Mouse (Mus musculus) heart, postnatal 0 days (tissue): ENCODE measurements around the gene St6galnac3. TPM values are rescaled to one million over a fixed set of nuclear protein-coding genes. Genes with fewer than 3 reads are reported as not detected.

ENCODE experiments used
- ATAC-seq: fragments of 200-750 bp; cut with Nextera tagmentation; 2 replicates; pipeline ENCODE4 v1.8.0; 2017; ENCODE audit warnings: low read depth, moderate number of reproducible peaks, moderate library complexity; ENCODE audit not compliant: insufficient read depth
- DNase-seq: peaks from one replicate; pipeline ENCODE4 v3.0.0-alpha.2; 2016; ENCODE audit warnings: low spot score
- H3K27ac ChIP-seq: fragments of 300-500 bp; sonication (generic); 2 replicates; pipeline ENCODE4 v1.5.1; 2014; ENCODE audit warnings: low read depth, mild to moderate bottlenecking
- H3K27me3 ChIP-seq: fragments of 300-500 bp; sonication (generic); 2 replicates; pipeline ENCODE4 v1.6.1; 2014; ENCODE audit warnings: low read length, mixed read lengths; ENCODE audit not compliant: control insufficient read depth, insufficient read depth
- H3K36me3 ChIP-seq: fragments of 300-500 bp; sonication (generic); replicated peaks from 2 replicates; pipeline ENCODE4 v1.6.1; 2014; ENCODE audit warnings: low read length, mixed read lengths; ENCODE audit not compliant: control insufficient read depth, insufficient read depth
- H3K4me1 ChIP-seq: fragments of 300-500 bp; sonication (generic); 2 replicates; pipeline ENCODE4 v1.6.1; 2014; ENCODE audit warnings: antibody characterized with exemption; ENCODE audit not compliant: control insufficient read depth, insufficient read depth
- H3K4me2 ChIP-seq: fragments of 300-500 bp; sonication (generic); 2 replicates; pipeline ENCODE4 v1.6.1; 2014; ENCODE audit warnings: low read depth, mild to moderate bottlenecking, low read length, moderate library complexity
- H3K4me3 ChIP-seq: fragments of 300-500 bp; sonication (generic); 2 replicates; pipeline ENCODE4 v1.5.1; 2014; ENCODE audit warnings: low read depth, low read length
- H3K9ac ChIP-seq: fragments of 300-500 bp; sonication (generic); replicated peaks from 2 replicates; pipeline ENCODE4 v1.6.1; 2014; ENCODE audit warnings: low read depth, low read length, mixed read lengths
- H3K9me3 ChIP-seq: fragments of 300-500 bp; sonication (generic); replicated peaks from 2 replicates; pipeline ENCODE4 v1.6.1; 2016; ENCODE audit warnings: low read length; ENCODE audit not compliant: control insufficient read depth
- CTCF ChIP-seq: IDR thresholded peaks from 2 replicates; pipeline ENCODE4 v1.5.1; 2016; ENCODE audit warnings: antibody characterized with exemption, control low read depth, low read depth
- EP300 ChIP-seq: IDR thresholded peaks from 2 replicates; pipeline ENCODE4 v1.6.1; 2016; ENCODE audit warnings: antibody characterized with exemption, low read depth
- WGBS: fragments of 180-500 bp; shearing (Covaris S2); extraction: QIAGEN DNeasy Blood & Tissue Kit; methylation state at CpG from one replicate; pipeline ENCODE4 v1.1.7; 2014; 5-methylcytosine and 5-hydroxymethylcytosine counted together
- polyA plus RNA-seq: library from polyadenylated mRNA; unstranded; fragments of >200 nt; fragmentation: Nextera tagmentation; extraction: Ambion mirVana; gene quantifications from 2 replicates; pipeline ENCODE4 v1.2.1, GENCODE M21; 2015
- total RNA-seq: library from RNA; depleted of rRNA; stranded (reverse); fragments of >200 nt; gene quantifications from 2 replicates; pipeline ENCODE4 v1.2.3, GENCODE M21; 2014; ENCODE audit warnings: low replicate concordance

The St6galnac3 gene
- total and polyA plus RNA-seq, 2 experiments from 2014 or later: 9.7 to 22.5 TPM

DNA sequence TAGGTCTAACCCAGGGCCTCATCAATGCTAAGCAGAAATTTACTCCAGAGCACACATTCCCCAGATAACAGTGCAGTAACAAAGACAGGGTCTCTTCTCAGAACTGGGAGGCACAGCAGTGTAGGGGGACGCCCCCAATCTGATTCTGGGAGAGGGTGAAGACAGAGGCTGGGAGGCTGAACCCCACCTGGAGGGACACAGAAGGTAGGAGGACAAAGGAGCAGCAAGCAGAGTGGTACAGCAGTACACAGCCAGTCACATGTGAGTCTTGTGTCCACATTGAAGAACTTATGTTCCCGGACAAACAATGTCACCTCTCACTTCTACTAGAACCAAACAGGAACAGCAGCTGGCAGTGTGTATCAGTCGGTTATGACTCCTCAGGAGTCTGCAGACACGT, 131.0 kb downstream of the St6galnac3 start:
- Histone ChIP-seq H3K4me2 (no peak overlapping the region), H3K4me3 (no peak overlapping the region), H3K9me3 (no peaks in the 10 kb centered on the region), H3K9ac (no peak overlapping the region), H3K36me3 (no peaks in the 10 kb centered on the region), H3K27ac (no peak overlapping the region), H3K27me3 (no peaks in the 10 kb centered on the region), H3K4me1 (no peaks in the 10 kb centered on the region)
- ATAC-seq (no peak), DNase-seq (no peak)
- 29% methylated on average over 4 of the region's 4 CpGs for WGBS
- no peak for TF ChIP-seq EP300
- no peak for TF ChIP-seq CTCF

DNA sequence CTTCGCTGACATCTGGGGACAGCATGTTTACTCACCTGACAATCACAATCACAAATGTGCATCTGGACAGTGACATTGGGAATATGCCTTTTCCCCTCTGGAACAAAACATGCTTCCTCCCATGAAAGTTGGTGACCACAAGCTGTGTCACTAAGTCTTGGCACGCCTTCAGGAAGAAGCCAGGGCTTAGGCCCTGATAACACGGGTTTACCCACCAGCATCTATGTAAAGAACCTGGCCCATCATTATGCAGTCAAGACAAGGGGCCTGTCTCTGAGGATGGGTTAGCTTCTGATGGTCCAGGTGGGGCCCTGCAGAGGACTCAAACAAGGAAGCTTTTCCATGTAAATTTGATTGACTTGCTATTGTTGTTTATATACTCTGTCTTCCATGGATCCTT, 131.9 kb downstream of the St6galnac3 start:
- H3K4me3 ChIP-seq: no peak overlapping the region
- H3K4me1 ChIP-seq: no peaks in the 10 kb centered on the region
- no peak for DNase-seq
- WGBS: 73% methylated on average over 3 of the region's 3 CpGs
- H3K4me2 ChIP-seq: no peak overlapping the region
- no peaks in the 10 kb centered on the region for H3K9me3 ChIP-seq
- no peaks in the 10 kb centered on the region for H3K27me3 ChIP-seq
- no peak for TF ChIP-seq CTCF
- TF ChIP-seq EP300: no peak
- H3K9ac ChIP-seq: no peak overlapping the region
- H3K36me3 ChIP-seq: no peaks in the 10 kb centered on the region
- no peak overlapping the region for H3K27ac ChIP-seq
- no peak for ATAC-seq

- no peaks in the 10 kb centered on the region for H3K27me3 ChIP-seq
- no peaks in the 10 kb centered on the region for H3K9me3 ChIP-seq
- H3K27ac ChIP-seq: no peak overlapping the region
- no peak overlapping the region for H3K9ac ChIP-seq
- DNase-seq (no peak), ATAC-seq (no peak)
- no peaks in the 10 kb centered on the region for H3K36me3 ChIP-seq
- no peak overlapping the region for H3K4me2 ChIP-seq
- no peak overlapping the region for H3K4me3 ChIP-seq
- 22% methylated on average over 1 of the region's 1 CpGs for WGBS
- no peaks in the 10 kb centered on the region for H3K4me1 ChIP-seq
- TF ChIP-seq CTCF (no peak), EP300 (no peak)
Measured at GRCm38 (mm10) chr3:153587594-153587993, 137.4 kb downstream of the St6galnac3 start.

DNA sequence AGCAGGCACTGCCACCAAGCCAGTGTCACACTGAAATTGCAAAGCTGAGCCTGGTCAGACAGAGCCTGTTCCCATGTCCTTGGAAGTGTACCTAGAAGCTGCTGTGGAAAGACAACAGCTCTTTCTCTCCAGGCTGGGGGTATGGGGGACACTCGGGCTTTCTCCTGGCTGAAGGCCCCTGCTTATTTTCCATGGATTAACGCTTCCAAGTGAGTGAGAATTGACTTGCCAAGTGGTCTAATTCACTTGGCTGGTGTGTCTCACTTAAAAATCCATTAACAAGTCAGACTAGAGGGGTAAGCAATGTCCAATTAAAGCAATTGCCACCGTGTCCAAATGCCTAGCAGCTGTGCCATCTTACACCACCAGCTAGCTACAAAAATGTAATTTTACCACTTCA, 140.1 kb downstream of the St6galnac3 start:
- no peaks in the 10 kb centered on the region for H3K4me1 ChIP-seq
- H3K4me2 ChIP-seq: no peak overlapping the region
- ATAC-seq (no peak), DNase-seq (no peak)
- H3K36me3 ChIP-seq: no peaks in the 10 kb centered on the region
- H3K9ac ChIP-seq: no peak overlapping the region
- 73% methylated on average over 3 of the region's 3 CpGs for WGBS
- no peaks in the 10 kb centered on the region for H3K27me3 ChIP-seq
- TF ChIP-seq CTCF (no peak), EP300 (no peak)
- no peak overlapping the region for H3K4me3 ChIP-seq
- H3K9me3 ChIP-seq: no peaks in the 10 kb centered on the region
- H3K27ac ChIP-seq: no peak overlapping the region

- H3K4me3 ChIP-seq: no peak overlapping the region
- H3K4me1 ChIP-seq: no peaks in the 10 kb centered on the region
- TF ChIP-seq EP300: no peak
- no peaks in the 10 kb centered on the region for H3K27me3 ChIP-seq
- H3K27ac ChIP-seq: no peak overlapping the region
- H3K9ac ChIP-seq: no peak overlapping the region
- H3K9me3 ChIP-seq: no peaks in the 10 kb centered on the region
- 42% methylated on average over 4 of the region's 4 CpGs for WGBS
- H3K36me3 ChIP-seq: no peaks in the 10 kb centered on the region
- no peak overlapping the region for H3K4me2 ChIP-seq
- ATAC-seq (no peak), DNase-seq (no peak)
Measured at GRCm38 (mm10) chr3:153582065-153582464, 142.9 kb downstream of the St6galnac3 start.

DNA sequence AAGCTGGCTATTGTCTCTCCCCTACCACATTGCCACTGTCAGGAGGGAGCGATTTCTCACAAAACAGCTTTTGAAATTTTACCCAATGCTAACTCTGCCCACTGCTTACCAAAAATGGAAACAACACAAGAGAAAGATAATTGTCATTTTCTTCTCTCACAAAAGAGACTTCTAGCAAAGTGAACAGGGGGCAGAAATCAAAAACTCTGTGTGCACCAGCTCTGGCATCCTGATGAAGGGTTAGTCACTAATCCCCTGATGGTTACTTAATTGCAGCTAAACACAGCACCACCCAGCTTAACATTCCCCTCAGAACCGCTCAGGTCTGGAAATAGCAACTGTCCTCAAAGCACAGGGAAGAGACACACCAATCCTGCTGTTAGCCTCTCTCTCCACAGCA, 144.3 kb downstream of the St6galnac3 start:
- ATAC-seq (no peak), DNase-seq (no peak)
- TF ChIP-seq EP300 (no peak), CTCF (no peak)
- no peaks in the 10 kb centered on the region for H3K9me3 ChIP-seq
- WGBS: 58% methylated on average over 2 of the region's 2 CpGs
- H3K4me2 ChIP-seq: no peak overlapping the region
- H3K27me3 ChIP-seq: no peaks in the 10 kb centered on the region
- no peaks in the 10 kb centered on the region for H3K4me1 ChIP-seq
- H3K27ac ChIP-seq: no peak overlapping the region
- H3K9ac ChIP-seq: no peak overlapping the region
- no peak overlapping the region for H3K4me3 ChIP-seq
- no peaks in the 10 kb centered on the region for H3K36me3 ChIP-seq
